Mouse (Mus musculus): ENCODE data around the gene Atxn2. TPM values are rescaled to one million over a fixed set of nuclear protein-coding genes. Genes with fewer than 3 reads are reported as not detected.
"Not testable (repeated sequence)": the region's sequence is repeated elsewhere in the genome, so short reads cannot be mapped to it uniquely, and the experiment has no call there.

The Atxn2 gene
- total and polyA plus RNA-seq, 3 experiments, result 7.7 to 58.4 (median 8.3) TPM

DNA sequence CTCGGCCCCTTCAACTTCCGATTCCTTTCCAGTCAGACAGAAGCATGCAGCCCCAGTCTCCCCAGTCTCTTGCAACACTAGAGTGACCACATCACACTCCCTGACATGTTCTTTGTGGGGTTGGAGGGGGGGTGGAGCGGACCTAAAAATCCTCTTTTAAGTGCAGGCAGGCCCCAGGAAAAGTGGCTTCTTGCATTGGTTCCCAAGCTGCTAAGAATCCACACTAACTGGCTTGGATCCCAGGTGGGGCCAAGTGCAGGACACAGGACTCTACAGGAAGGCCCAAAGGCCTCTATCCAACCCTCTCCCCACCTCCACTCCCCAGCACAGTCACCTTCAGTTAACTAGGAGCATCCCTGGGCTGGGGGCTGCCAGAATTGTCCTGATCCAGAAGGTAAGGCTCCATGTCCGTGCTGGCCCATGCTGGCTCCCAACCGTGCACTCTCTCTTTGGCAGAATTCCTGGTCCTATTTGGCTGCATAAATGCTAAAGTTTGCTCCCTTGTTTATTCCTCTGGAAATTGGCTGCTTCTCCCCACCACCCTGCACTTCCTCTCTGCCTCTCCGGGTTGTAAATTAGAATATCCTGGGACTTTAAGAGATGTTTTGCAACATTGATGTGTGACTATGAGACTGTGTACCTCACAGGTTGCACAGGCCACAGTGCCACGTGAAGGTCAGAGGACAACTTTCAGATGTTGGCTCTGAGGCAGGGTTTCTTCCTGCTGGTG, 20.5 kb upstream of the Atxn2 start:
- in situ Hi-C loops (cut with MboI; ENCODE audit: low pct_ligation_motif_present, low pct_unique_long_range_greater_than_20kb, low sequenced_read_pairs), result no loop called here
- Histone ChIP-seq H3K9ac (ENCODE audit: insufficient read depth, low read depth) (no peak overlapping the region), H3K9me3 (replicated peaks; ENCODE audit: low read length) (no peaks in the 10 kb centered on the region), H3K4me2 (ENCODE audit: insufficient read depth, low read depth, poor library complexity, severe bottlenecking) (no peak overlapping the region), H3K79me2 (replicated peaks; ENCODE audit: control insufficient read depth, extremely low read depth, insufficient read depth, poor library complexity, severe bottlenecking) (no peaks in the 10 kb centered on the region), H3K4me3 (replicated peaks in 1 of 3; ENCODE audit: low read depth in 2 of 3, low read length in 2 of 3, poor library complexity in 1 of 3) (no peak overlapping the region), H3K36me3 (replicated peaks in 1 of 2; ENCODE audit: control insufficient read depth in 1 of 2, insufficient read depth in 1 of 2, low read length in 1 of 2) (peaks cover 7 to 25% of the 10 kb centered on the region in 2 experiments), H3K27ac (ENCODE audit: insufficient read depth, low read depth) (no peak overlapping the region), H3K27me3 (replicated peaks) (no peaks in the 10 kb centered on the region), H3K4me1 (ENCODE audit: control insufficient read depth in 1 of 2, insufficient read depth in 2 of 2) (no peaks in the 10 kb centered on the region)
- TF ChIP-seq ETS1 (conservative IDR thresholded peaks at IDR 0.05; ENCODE audit: low read depth, low read length), result no peak
- no peak for TF ChIP-seq ELF1 (IDR thresholded peaks at IDR 0.05; ENCODE audit: low read depth, low read length)
- TF ChIP-seq PAX5 (IDR thresholded peaks at IDR 0.05; ENCODE audit: low read length), result no peak
- TF ChIP-seq ZKSCAN1 (IDR thresholded peaks at IDR 0.05; ENCODE audit: borderline replicate concordance, low read depth, low read length), result no peak
- no peak for TF ChIP-seq ZC3H11A (IDR thresholded peaks at IDR 0.05; ENCODE audit: low read depth, low read length)
- no peak for TF ChIP-seq CTCF (conservative IDR thresholded peaks at IDR 0.05 in 1 of 2, IDR thresholded peaks at IDR 0.05 in 1 of 2; ENCODE audit: low read depth in 2 of 2, low read length in 2 of 2)
- dilution Hi-C loops (cut with MboI; ENCODE audit: extremely low pct_ligation_motif_present, extremely low pct_unique_long_range_greater_than_20kb, low sequenced_read_pairs), result no loop called here
- DNase-seq (ENCODE audit: extremely low read depth), result no peak

DNA sequence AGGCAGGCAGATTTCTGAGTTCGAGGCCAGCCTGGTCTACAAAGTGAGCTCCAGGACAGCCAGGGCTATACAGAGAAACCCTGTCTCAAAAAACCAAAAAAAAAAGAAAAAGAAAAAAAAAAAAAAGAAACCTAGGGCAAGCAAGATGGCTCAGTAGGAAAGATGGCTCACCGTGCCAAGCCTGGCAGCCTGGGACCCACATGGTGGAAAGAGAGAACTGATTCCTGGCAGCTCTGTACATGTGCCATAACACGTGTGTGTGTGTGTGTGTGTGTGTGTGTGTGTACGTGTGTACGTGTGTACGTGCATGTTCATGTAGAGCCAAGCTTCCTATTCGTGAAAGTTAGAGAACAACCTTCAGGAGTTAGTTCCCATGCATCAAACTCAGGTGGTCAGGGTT, 19.7 kb upstream of the Atxn2 start:
- H3K27me3 ChIP-seq (replicated peaks); H3K4me3 ChIP-seq (replicated peaks in 1 of 3; ENCODE audit: low read depth in 2 of 3, low read length in 2 of 3, poor library complexity in 1 of 3); H3K27ac ChIP-seq (ENCODE audit: insufficient read depth, low read depth); DNase-seq (ENCODE audit: extremely low read depth); in situ Hi-C loops (cut with MboI; ENCODE audit: low pct_ligation_motif_present, low pct_unique_long_range_greater_than_20kb, low sequenced_read_pairs); H3K9ac ChIP-seq (ENCODE audit: insufficient read depth, low read depth); H3K79me2 ChIP-seq (replicated peaks; ENCODE audit: control insufficient read depth, extremely low read depth, insufficient read depth, poor library complexity, severe bottlenecking); H3K4me1 ChIP-seq (ENCODE audit: control insufficient read depth in 1 of 2, insufficient read depth in 2 of 2); dilution Hi-C loops (cut with MboI; ENCODE audit: extremely low pct_ligation_motif_present, extremely low pct_unique_long_range_greater_than_20kb, low sequenced_read_pairs); H3K9me3 ChIP-seq (replicated peaks; ENCODE audit: low read length); H3K4me2 ChIP-seq (ENCODE audit: insufficient read depth, low read depth, poor library complexity, severe bottlenecking): not testable (repeated sequence)
- H3K36me3 ChIP-seq (replicated peaks in 1 of 2; ENCODE audit: control insufficient read depth in 1 of 2, insufficient read depth in 1 of 2, low read length in 1 of 2), result peaks cover 3 to 17% of the 10 kb centered on the region in 2 experiments

DNA sequence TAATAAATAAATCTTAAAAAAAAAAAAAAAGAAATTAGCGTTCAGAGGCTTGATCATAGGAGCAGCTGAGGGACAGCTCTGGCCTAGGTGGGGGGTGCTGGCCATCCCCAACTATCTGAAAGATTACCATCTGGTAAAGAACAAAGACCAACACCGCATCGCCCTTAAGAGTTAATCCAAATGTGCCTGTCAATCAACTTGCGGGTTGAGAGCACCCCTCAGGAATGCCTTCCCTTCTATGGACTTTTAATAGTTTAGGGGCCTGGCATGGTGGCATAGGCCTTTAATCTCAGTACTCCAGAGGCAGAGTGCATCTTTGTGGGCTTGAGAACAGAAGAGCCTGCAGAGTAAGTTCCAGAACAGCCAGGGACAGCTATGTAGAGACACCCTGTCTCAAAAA, 18.2 kb upstream of the Atxn2 start:
- H3K79me2 ChIP-seq (replicated peaks; ENCODE audit: control insufficient read depth, extremely low read depth, insufficient read depth, poor library complexity, severe bottlenecking), result no peaks in the 10 kb centered on the region
- no peaks in the 10 kb centered on the region for H3K9me3 ChIP-seq (replicated peaks; ENCODE audit: low read length)
- no peak for DNase-seq (ENCODE audit: extremely low read depth)
- no peaks in the 10 kb centered on the region for H3K4me1 ChIP-seq (ENCODE audit: control insufficient read depth in 1 of 2, insufficient read depth in 2 of 2)
- H3K36me3 ChIP-seq (replicated peaks in 1 of 2; ENCODE audit: control insufficient read depth in 1 of 2, insufficient read depth in 1 of 2, low read length in 1 of 2), result peaks cover 0 to 5% of the 10 kb centered on the region in 2 experiments
- no peak overlapping the region for H3K9ac ChIP-seq (ENCODE audit: insufficient read depth, low read depth)
- no peak overlapping the region for H3K27ac ChIP-seq (ENCODE audit: insufficient read depth, low read depth)
- in situ Hi-C loops (cut with MboI; ENCODE audit: low pct_ligation_motif_present, low pct_unique_long_range_greater_than_20kb, low sequenced_read_pairs), result no loop called here
- no peak overlapping the region for H3K4me2 ChIP-seq (ENCODE audit: insufficient read depth, low read depth, poor library complexity, severe bottlenecking)
- dilution Hi-C loops (cut with MboI; ENCODE audit: extremely low pct_ligation_motif_present, extremely low pct_unique_long_range_greater_than_20kb, low sequenced_read_pairs), result no loop called here
- no peak overlapping the region for H3K4me3 ChIP-seq (replicated peaks in 1 of 3; ENCODE audit: low read depth in 2 of 3, low read length in 2 of 3, poor library complexity in 1 of 3)
- TF ChIP-seq POLR2A (IDR thresholded peaks at IDR 0.05; ENCODE audit: low read depth, low read length) (no peak), MAX (IDR thresholded peaks at IDR 0.05; ENCODE audit: low read length) (no peak), JUN (IDR thresholded peaks at IDR 0.05; ENCODE audit: insufficient read depth, low read depth, low read length) (no peak), ETS1 (conservative IDR thresholded peaks at IDR 0.05; ENCODE audit: low read depth, low read length) (no peak), ELF1 (IDR thresholded peaks at IDR 0.05; ENCODE audit: low read depth, low read length) (no peak), CHD1 (IDR thresholded peaks at IDR 0.05; ENCODE audit: low read depth, low read length) (no peak), JUND (conservative IDR thresholded peaks at IDR 0.05; ENCODE audit: low read depth, low read length) (no peak), NRF1 (IDR thresholded peaks at IDR 0.05; ENCODE audit: low read depth, low read length) (no peak), UBTF (IDR thresholded peaks at IDR 0.05; ENCODE audit: low read depth, low read length) (no peak), USF1 (IDR thresholded peaks at IDR 0.05; ENCODE audit: low read depth, low read length) (no peak), KAT2A (IDR thresholded peaks at IDR 0.05; ENCODE audit: insufficient replicate concordance, low read length) (no peak), IRF4 (IDR thresholded peaks at IDR 0.05; ENCODE audit: low read depth, low read length) (no peak), NELFE (IDR thresholded peaks at IDR 0.05; ENCODE audit: low read depth, low read length) (no peak), RAD21 (IDR thresholded peaks at IDR 0.05; ENCODE audit: low read depth, low read length) (no peak), MAZ (IDR thresholded peaks at IDR 0.05; ENCODE audit: low read depth, low read length) (no peak), ZNF384 (IDR thresholded peaks at IDR 0.05; ENCODE audit: low read depth, low read length) (no peak), MYC (IDR thresholded peaks at IDR 0.05; ENCODE audit: low read depth, low read length) (no peak)
- H3K27me3 ChIP-seq (replicated peaks), result no peaks in the 10 kb centered on the region

Measured in CH12.LX (cell line).